Mouse (Mus musculus) midbrain, embryonic 15.5 days (tissue): ENCODE data around the gene Gm4907. TPM values are rescaled to one million over a fixed set of nuclear protein-coding genes. Genes with fewer than 3 reads are reported as not detected.
"Not testable (repeated sequence)": the region's sequence is repeated elsewhere in the genome, so short reads cannot be mapped to it uniquely, and the experiment has no call there.

ENCODE experiments used
- ATAC-seq: fragments of 200-750 bp; cut with Nextera tagmentation; replicated peaks from 2 replicates; pipeline ENCODE4 v1.8.0; 2017; ENCODE audit warnings: moderate TSS enrichment
- H3K27ac ChIP-seq: fragments of 300-500 bp; sonication (generic); 2 replicates; pipeline ENCODE4 v1.5.1; 2015; ENCODE audit warnings: mild to moderate bottlenecking, inconsistent platforms
- H3K27me3 ChIP-seq: fragments of 300-500 bp; sonication (generic); replicated peaks from 2 replicates; pipeline ENCODE4 v1.6.1; 2015; ENCODE audit warnings: inconsistent platforms
- H3K36me3 ChIP-seq: fragments of 300-500 bp; sonication (generic); replicated peaks from 2 replicates; pipeline ENCODE4 v1.6.1; 2015; ENCODE audit warnings: inconsistent platforms
- H3K4me1 ChIP-seq: fragments of 300-500 bp; sonication (generic); 2 replicates; pipeline ENCODE4 v1.6.1; 2015; ENCODE audit warnings: inconsistent platforms
- H3K4me2 ChIP-seq: fragments of 300-500 bp; sonication (generic); 2 replicates; pipeline ENCODE4 v1.6.1; 2015; ENCODE audit warnings: inconsistent platforms, mild to moderate bottlenecking, moderate library complexity
- H3K4me3 ChIP-seq: fragments of 300-500 bp; sonication (generic); 2 replicates; pipeline ENCODE4 v1.5.1; 2015; ENCODE audit warnings: mild to moderate bottlenecking, inconsistent platforms
- H3K9ac ChIP-seq: fragments of 300-500 bp; sonication (generic); 2 replicates; pipeline ENCODE4 v1.6.1; 2015; ENCODE audit warnings: mild to moderate bottlenecking, inconsistent platforms
- H3K9me3 ChIP-seq: fragments of 300-500 bp; sonication (generic); 2 replicates; pipeline ENCODE4 v1.6.1; 2016; ENCODE audit warnings: inconsistent platforms
- WGBS: fragments of 180-500 bp; shearing (Covaris S2); methylation state at CpG from one replicate; pipeline ENCODE4 v1.1.7; 2015; ENCODE audit warnings: mixed read lengths; 5-methylcytosine and 5-hydroxymethylcytosine counted together
- polyA plus RNA-seq: library from polyadenylated mRNA; unstranded; fragments of >200 nt; fragmentation: Nextera tagmentation; extraction: Ambion mirVana; gene quantifications from 2 replicates; pipeline ENCODE4 v1.2.1, GENCODE M21; 2015

The Gm4907 gene
- not detected in 2 replicates for polyA plus RNA-seq

DNA sequence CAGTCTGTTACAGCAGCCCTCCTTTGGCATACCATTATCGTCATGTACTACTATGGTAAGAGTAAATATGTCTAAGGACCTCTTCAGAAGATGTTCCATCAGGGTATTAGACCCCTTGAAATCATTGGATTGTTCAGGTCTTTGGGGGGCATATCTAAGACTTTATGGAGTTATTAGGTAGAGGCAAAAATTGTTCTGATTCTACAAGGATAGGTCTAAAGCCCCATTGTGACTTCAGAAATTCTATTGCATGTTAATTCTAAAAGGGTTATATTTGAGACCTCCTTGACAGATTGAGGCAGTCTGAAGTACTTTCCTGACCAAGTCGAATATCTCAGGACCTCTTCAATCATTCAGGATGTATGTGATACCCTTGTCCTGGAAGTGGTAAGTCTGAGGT is at the start of gene Gm4907:
Gene Gm4907, plus strand, starts transcription at position 301 of the 400 bp plus-strand sequence.
- 68% methylated on average over 2 of the region's 2 CpGs for WGBS
- not testable (repeated sequence) for H3K27ac ChIP-seq, H3K9me3 ChIP-seq, H3K27me3 ChIP-seq, H3K36me3 ChIP-seq, H3K9ac ChIP-seq, H3K4me3 ChIP-seq, H3K4me2 ChIP-seq, ATAC-seq, H3K4me1 ChIP-seq

DNA sequence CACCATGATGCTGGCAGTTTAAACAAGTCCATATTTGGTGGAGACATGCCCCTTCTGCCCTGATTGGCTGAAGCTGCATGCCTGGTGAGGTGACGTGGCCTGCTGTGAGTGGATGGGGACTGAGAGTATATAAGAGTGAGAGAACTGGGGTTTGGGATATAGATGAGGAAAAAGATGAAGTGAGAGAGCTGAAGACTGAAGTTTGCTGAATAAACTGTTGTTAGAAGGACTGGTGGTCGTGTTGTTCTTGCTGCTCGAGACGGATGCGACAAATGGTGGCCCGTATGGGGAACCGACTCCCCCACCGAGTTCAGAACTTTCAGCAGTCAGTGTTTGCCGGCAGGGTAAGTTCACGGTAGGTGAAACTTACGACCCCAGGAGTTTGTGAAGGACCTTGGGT is 48.6 kb upstream of the Gm4907 start:
- whole genome bisulfite sequencing = 93% methylated on average over 11 of the region's 11 CpGs
- not testable (repeated sequence) for H3K4me1 ChIP-seq, ATAC-seq, H3K9ac ChIP-seq, H3K27ac ChIP-seq, H3K9me3 ChIP-seq, H3K4me2 ChIP-seq, H3K27me3 ChIP-seq, H3K4me3 ChIP-seq, H3K36me3 ChIP-seq

DNA sequence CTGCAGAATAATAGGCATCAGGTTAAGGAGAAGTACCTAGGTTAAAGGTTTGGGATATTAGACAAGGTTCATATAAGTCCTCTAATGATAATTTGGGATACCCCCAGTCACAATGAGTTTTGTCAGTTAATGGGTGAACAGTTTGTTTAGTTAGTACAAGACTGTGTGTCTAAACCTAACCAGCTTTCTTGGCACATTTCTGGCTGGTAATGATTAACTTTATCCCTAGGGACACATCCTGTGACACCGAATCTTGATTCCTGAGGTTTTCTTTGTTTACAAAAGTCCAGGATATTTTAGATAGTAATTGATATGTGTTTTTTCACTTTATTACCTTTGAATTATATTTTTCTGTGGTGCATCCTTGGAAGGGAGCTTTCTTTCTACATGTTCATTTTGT is 41.4 kb upstream of the Gm4907 start:
- H3K9me3 ChIP-seq = no peaks in the 10 kb centered on the region
- H3K4me1 ChIP-seq = no peaks in the 10 kb centered on the region
- H3K27ac ChIP-seq = no peak overlapping the region
- no peaks in the 10 kb centered on the region for H3K27me3 ChIP-seq
- H3K4me2 ChIP-seq = no peak overlapping the region
- no peak overlapping the region for H3K4me3 ChIP-seq
- no peak overlapping the region for H3K9ac ChIP-seq
- no peak for ATAC-seq
- 95% methylated on average over 1 of the region's 1 CpGs for WGBS
- H3K36me3 ChIP-seq = no peaks in the 10 kb centered on the region

- WGBS = 69% methylated on average over 2 of the region's 2 CpGs
These were observed 71.8 kb downstream of the Gm4907 start for GRCm38 (mm10) chrX:23954161-23954560.

More at GRCm38 (mm10) chrX:23954161-23954560, 71.8 kb downstream of the Gm4907 start:
- Histone ChIP-seq H3K27ac (no peak overlapping the region), H3K4me2 (no peak overlapping the region), H3K4me1 (no peaks in the 10 kb centered on the region), H3K27me3 (no peaks in the 10 kb centered on the region), H3K9ac (no peak overlapping the region), H3K4me3 (no peak overlapping the region), H3K9me3 (no peaks in the 10 kb centered on the region), H3K36me3 (no peaks in the 10 kb centered on the region)
- ATAC-seq = no peak

Other genes starting within 250 kb of the Gm4907 start
- gene Wdr44, start 189.5 kb upstream of the Gm4907 start, polyA plus RNA-seq = 18.7 and 19.9 TPM in 2 replicates
- gene Gm4985, start 76.4 kb downstream of the Gm4907 start, polyA plus RNA-seq = not detected in 2 replicates